Mouse (Mus musculus): ENCODE measurements around the gene Gm17359.

Gene Gm17359

DNA sequence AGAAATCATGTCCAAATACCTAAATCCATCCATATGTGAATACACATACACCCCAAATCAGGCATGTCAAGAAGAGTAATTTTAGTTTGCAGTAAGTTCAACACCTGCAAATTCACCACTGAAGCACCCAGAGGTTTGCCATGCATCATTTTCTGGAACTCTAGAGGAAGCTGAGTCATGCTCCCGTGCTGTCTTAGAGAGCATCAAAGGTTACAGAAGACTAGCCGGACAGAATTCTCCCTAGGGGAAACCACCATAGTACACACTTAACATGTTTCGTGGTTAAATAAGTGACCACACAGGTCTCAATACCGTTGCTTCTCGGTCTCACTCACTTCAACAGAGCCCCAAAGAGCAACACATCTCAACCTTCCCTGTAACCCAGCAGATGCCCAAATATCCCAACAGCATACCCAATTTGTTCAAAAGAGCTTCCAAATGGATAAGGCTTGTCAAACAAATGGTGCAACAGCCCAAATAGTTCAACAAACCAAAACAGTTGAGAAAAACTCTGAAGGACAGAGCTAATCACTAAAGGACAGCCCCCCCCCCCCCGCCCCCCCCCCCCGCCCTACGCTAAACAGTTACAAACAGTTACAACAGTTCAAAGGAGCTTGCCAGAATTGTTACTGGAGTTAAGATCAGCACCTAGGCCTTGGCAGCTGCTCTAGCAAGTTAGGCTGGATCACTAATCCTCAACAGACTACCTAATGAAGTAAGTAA is at the start of gene Gm17359:
Gm17359 (plus strand) TSS at position 618 of the 723 bp plus-strand sequence.
- no peak for DNase-seq (ENCODE audit: low spot score)

GRCm38 (mm10) chr3:79287108-79287576 is 49.3 kb upstream of the Gm17359 start:
- peak; percentile 90 for DNase-seq (ENCODE audit: low spot score)

- DNase-seq (ENCODE audit: low spot score): no peak
These were observed 48.6 kb upstream of the Gm17359 start for GRCm38 (mm10) chr3:79287699-79288458.

DNA sequence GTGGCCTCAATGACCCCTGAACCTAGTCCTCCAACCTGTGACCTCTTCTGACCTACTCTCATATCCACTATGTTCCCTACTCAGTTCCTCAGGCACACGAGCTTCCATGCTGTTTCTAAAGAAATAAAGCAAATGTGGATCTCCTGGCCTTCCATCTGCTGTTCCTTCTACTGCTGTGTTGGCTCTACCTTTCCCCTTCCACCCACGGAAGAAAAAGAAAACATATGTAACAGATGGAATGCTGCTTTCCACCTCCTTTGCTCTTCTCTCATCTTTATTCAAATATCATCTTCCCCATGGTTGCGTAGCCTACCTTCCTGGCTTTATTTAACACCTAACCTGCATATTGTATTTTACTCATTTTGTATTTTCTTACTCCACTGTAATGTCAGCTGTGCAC is 47.4 kb upstream of the Gm17359 start:
- no peak for DNase-seq (ENCODE audit: low spot score)

DNA sequence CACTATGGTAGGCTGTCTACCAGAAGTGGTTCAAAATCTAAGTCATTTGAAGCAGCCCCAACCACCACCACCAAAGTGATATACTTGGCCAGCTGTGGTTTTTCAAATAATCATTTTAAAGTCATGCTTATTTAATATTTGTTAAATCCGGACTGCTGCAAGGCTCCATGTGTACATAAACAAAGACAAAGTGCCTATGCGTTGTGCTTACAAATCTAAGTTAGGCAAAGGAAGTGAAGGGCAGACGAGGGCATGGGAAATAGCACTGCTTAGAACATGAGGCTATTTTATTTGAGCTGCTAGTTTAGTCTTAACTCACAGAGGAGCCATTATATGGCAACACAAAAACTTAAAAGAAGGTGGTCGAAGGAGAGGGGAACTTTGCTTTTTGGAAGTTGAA is 43.4 kb upstream of the Gm17359 start:
- DNase-seq (ENCODE audit: low spot score): no peak

DNA sequence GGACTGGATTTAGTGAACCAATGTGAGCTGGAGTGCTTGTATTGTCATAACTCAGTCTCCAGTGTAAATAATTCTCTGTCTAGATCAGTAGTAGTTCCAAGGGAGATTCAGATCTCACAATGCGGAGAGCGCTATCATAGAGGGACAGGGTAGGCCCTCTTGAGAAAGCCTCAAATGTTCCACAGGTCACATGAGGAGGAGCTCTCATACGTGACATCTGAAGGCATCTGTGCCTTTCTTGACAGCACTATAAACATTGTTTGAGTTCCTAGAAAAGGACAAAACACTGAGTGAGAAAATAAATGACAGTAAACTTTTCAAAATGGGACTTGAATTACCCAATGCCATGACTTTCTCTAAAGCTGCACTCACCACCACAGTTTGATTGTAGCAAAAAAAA is 41.8 kb upstream of the Gm17359 start:
- DNase-seq (ENCODE audit: low spot score): no peak

GRCm38 (mm10) chr3:79296049-79296448 is 40.4 kb upstream of the Gm17359 start:
- no peak for DNase-seq (ENCODE audit: low spot score)

DNA sequence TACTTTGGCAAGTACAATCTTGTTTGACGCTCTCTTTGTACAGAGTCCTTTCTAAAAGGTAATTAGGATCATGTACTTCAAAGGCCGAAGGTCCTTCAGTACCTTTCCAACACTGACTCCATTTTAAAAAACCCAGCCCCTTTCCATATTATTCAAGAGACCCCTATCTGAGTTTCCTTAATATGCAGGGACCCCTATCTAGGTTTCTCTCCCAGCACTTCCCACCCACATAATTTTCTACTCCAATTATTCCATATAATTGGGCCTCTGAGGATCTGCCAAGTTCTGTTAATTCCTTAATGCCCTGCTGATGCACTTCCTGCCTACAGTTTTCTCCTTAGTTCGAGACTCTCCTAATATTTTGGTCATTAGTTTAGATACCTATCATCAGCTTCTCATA is 39.9 kb upstream of the Gm17359 start:
- no peak for DNase-seq (ENCODE audit: low spot score)

GRCm38 (mm10) chr3:79297281-79297680 is 39.2 kb upstream of the Gm17359 start:
- no peak for DNase-seq (ENCODE audit: low spot score)

DNA sequence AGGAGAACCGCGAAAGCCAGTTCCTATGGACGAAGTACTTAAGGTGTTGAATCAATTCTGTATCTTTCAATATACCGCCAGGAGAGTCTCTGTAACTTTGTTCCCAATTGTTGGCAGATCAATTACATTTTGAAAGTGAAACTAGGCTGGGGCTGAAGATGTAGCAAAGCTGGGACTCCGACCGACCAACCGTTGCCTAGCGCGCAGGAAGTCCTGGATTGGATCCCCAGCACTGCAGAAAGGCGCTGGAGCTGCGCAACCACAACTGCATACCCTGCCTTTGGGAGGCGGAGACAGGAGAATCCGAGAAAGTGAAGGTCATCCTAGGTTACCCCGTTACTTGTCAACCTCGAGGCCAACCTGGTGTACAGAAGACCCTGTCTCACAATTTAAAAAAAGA is 37.1 kb upstream of the Gm17359 start:
- no peak for DNase-seq (ENCODE audit: low spot score)

DNA sequence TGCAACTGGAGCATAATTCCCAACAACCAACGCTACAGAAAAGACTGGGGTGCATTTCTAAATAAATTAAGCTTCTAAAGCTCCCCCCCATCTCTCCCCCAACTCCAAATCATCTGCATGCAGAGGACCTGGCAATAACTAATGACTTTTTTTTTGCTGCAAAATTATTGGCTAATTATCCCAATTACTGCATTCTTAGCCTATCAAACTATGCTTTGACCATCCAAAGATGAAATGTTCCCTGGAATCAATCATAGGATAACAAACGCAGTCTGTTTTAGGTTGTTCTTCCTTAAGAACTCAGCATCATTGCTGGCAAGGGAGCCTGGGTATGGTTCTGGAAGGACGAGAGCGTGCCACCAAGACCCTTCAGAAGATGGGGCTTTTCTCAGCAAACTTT is 27.9 kb upstream of the Gm17359 start:
- DNase-seq (ENCODE audit: low spot score): no peak

DNA sequence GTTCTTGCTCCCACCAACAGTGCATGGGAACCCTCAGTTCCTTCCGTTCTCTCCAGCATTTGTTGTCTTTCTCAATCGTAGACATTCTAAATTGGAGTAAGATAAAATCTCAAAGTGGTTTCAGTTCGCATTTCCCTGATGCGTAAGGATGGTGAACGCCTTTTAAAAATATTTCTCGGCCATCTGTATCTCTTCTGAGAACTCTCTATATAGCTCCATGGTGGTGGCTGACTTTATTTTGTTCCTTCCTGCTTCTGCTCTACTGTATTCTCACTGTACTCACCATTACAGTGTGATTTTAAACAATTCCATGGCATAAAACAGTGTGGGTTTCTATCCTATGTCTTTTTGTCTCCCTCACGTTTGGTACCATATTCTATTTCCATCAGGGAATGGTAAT is 26.3 kb upstream of the Gm17359 start:
- no peak for DNase-seq (ENCODE audit: low spot score)

DNA sequence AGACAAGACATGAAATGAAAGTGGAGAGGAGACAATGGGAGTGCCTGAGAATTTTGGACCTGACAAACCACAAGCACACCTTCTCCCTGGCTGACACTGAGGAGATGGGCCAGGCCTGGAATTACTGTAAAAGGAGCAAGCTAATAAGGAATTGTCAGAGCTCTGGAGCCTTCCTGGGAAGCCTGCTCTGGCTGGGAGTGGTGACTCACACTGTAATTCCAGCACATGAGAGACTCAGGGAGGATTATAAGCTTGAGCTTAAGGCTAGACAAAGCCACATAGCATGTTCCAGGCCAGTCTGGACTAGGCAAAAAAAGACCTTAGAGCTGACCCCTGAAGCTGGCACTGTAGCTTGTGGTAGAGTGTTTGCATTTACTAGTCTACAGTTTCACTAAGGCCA is 24.6 kb upstream of the Gm17359 start:
- no peak for DNase-seq (ENCODE audit: low spot score)

GRCm38 (mm10) chr3:79314006-79314698 is 22.3 kb upstream of the Gm17359 start:
- no peak for DNase-seq (ENCODE audit: low spot score)

DNA sequence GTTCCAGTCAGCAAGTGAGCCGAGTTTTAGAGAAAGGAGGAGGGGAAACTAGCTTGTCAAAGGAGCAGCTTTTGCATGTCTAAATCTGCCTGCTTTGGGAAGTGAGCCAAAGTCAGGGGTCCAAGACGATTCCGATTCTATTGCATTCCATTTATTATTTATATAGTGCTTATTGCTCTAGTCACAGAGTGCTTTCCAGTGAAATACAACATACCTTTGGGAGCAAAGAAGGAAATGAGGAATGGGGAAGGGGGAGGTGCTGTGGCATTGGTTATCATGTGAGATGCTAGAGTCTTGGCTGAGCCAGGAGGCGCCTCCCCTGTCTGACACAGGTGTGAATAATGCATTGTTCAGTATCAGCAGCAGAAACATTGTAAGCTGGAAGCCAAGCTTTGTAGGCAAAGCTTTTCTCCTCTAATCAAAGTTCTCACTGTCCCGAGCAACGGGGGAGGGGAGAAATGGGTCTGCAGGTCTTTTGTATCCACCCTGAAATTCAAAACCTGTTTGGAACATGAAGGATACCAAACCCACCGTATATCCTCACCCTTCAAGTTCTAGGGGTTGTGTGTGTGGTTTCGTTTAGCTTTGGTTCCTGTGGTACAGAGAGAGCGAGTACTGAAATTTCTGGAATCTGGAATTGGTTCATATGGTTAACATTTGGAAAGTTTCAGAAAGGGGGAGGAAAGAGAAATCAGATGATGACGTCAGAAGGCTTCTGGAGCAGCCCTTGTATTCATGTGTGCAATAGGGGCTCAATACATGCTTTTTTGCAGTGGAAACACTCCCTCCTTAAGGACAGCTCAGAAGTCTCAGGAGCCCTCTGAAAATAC is 11.5 kb upstream of the Gm17359 start:
- DNase-seq (ENCODE audit: low spot score): no peak

DNA sequence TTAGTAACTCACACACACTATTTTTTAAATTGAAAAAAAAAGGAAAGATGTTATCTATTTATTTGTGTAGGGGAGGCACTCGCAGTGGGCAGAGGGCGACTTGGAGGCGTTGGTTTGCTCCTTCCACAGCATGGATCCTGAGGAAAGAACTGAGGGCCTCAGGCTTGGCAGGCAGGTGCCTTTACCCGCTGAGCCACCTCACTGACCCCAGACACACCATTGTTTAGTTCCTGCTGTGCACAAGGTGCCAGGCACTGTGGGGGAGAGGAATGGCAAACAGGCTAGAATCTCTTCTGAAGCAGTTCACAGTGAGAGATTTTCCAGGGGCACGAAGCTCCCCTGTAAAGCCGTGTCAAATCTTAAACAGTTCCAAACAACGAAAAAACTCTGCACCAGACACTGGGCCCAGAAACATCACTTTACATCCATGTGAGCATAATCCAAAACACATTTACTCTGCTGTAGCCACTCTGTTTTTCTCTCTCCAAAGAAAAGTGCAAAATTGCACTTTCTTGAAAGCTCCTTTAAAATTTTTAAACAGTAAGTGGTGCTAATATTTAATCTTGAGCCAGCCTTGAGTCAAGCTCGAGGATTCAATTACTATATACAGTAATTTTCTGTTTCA is 6.7 kb upstream of the Gm17359 start:
- DNase-seq (ENCODE audit: low spot score): no peak

- DNase-seq (ENCODE audit: low spot score): no peak
These were observed 3.4 kb upstream of the Gm17359 start for GRCm38 (mm10) chr3:79333051-79333450.

DNA sequence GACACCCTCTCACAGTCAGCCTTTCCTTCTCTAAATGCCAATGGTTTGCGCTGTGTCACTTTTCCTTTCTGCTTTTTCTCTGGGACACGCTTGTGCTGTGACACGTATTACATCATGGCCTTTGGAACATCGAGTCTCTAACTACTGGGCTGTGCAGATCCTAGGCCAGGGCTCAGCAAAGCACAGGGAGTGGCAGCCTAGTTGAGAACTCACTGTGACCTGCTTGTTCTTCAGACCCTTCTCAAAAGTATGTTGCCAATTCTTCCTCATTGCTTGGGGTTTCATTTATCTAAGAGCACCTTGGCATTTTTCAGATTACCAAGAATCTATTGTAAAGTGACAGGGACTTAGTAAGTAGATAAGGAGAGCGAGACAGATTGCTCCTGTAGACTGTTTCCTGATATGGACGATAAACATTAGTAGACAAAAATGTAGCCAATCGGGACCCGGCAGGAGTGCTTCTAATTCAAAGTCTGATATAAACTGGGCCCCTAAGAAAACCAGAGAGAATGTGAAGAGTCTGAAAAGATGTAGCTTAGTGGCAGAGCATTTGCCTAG is 2.7 kb upstream of the Gm17359 start:
- no peak for DNase-seq (ENCODE audit: low spot score)

- DNase-seq (ENCODE audit: low spot score): no peak
These were observed 4.3 kb downstream of the Gm17359 start for GRCm38 (mm10) chr3:79340737-79341136.

DNA sequence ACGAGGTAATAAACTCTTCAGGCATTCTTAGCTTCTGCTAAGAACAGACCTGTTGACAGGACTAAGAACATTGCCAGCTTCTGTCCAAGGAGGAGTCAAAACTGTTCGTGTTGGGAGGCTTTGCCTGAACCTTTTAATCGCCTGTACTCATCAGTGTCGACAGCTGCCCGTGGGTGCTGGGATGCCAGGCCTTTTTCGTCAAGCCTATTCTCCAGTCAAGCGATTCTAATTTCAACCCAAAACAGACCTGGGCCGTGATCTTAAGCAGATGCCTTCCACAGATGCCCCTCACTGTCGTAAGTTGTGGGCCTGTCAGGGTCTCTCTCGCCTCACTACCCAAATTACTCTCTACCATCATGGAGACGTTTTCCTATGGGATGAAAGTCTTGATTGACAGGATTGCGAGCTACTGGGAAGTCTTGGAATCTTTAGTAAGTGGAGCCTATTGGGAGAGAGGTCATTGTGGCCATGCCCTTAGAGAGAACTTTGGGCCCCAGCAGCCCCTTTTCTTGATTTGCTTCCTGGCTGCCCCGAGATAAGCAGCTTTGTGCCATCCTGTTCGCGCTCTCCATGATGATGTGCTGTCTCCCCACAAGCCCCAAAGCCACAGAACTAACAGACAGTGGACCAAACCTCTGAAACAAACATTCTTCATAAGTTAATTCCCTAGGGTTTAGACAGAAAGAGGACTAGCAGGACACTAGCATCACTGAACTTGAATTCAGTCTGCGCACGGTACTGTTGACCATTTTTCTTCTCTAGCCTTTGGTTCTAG is 6.7 kb downstream of the Gm17359 start:
- no peak for DNase-seq (ENCODE audit: low spot score)

Data from ovary, postnatal 14 days (tissue).